Mouse (Mus musculus): ENCODE data around the gene Vsig10. TPM values are rescaled to one million over a fixed set of nuclear protein-coding genes. Genes with fewer than 3 reads are reported as not detected.
"Not testable (repeated sequence)": the region's sequence is repeated elsewhere in the genome, so short reads cannot be mapped to it uniquely, and the experiment has no call there.

Gene Vsig10
- total RNA-seq (2015; ENCODE audit: low replicate concordance) (0.84 TPM in 1 of 2 replicates, not detected in the other), total RNA-seq (2017; ENCODE audit: low replicate concordance) (0.70 and 2.7 TPM in 2 replicates)

DNA sequence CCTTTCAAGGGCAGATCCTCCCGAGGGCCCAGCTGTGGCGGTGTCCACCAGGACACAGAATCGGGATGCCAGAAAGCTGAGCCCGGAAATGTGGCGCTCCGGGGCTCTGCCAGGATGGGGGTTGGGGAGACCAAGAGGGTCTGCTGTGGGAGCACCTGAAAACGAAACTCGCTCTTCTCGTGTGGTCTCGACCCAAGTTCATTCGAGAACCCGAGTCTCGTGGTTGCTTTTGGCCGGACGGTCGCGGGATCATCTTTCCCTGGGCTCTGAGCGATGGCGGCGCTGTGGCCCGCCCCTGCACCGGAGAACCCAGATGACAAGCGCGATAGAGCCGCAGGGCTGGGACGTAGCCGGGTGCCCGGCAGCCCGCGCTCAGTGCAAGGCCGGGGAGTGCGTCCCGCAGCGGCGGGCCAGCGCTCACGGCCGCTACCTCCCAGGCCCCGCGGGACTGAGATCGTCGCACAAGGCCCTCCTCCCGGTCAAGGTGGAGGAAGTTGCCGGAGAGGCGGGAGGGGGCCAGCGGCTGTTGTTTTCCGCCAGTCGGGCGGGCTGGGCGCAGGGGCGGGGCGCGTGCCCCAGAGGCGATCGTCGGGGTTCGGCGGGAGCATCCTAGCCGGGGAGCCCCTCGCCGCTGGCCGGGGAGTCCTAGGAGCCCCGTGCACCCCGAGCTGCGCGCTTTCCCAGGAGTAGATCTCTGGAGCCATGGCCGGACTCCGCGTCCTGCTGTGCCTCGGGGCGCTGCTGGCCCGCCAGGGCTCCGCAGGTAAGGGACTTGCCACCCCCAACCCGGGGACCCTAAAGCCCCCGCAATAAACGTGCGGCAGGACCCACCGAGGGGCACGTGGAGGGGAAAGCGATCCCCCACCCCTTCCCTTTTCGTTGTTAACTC lies at the start of gene Vsig10:
Gene Vsig10 (plus strand): TSS at position 343 of the 889 bp plus-strand sequence.
- peak; percentile 73 for ATAC-seq (replicated peaks; ENCODE audit: low FRiP score, poor library complexity, severe bottlenecking)

GRCm38 (mm10) chr5:117269395-117269794 lies 49.5 kb upstream of the Vsig10 start:
- no peak for ATAC-seq (replicated peaks; ENCODE audit: low FRiP score, poor library complexity, severe bottlenecking)

DNA sequence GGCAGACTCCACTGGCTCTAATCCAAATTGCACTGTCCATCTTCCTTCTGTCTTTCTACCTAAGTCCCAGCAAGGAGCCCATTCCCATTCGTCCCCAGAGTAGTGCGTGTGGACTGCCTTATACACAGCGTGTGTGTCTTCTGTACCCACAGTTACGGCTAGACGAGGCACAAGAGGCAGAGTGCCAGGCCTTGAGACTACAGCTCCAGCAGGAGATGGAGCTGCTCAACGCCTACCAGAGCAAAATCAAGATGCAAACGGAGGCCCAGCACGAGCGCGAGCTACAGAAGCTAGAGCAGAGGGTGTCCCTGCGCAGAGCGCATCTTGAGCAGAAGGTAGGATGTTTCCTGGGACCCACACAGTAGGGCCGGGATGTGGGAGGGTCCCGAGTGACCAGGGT lies 46.9 kb upstream of the Vsig10 start:
- no peak for ATAC-seq (replicated peaks; ENCODE audit: low FRiP score, poor library complexity, severe bottlenecking)

DNA sequence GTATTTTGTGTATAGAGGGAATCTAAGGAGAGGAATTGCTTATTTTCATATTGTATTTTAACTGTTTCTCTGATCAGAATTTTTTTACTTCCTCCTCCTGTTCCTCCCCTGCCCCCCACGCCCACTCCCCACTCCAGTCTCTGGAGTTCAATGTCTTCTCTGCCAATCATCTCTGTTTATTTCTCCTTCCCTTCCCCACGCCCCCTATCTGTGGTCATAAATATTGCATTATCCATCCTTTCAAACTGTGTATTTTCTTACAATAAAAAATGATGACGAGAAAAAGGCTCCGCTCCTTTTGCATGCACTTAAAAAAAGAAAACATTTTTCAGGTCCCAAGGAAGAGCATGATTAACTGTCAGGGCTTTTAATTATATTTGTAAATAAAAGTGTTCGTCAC lies 44.1 kb upstream of the Vsig10 start:
- ATAC-seq (replicated peaks; ENCODE audit: low FRiP score, poor library complexity, severe bottlenecking), result no peak

DNA sequence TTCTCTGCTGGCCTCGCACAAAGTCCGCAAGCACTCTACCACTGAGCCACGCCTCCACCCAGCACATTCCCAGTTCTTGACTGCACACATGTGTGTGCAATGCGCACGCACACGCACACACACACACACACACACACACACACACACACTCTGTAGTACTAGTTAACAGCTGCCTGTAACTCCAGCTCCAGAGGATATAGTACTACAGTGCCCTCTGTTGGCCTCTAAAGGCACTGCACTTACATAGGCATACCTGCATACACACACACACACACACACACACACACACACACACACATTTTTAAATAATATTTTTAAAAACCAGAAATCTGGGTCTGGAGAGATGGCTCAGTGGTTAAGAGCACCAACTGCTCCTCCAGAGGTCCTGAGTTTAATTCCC lies 41.1 kb upstream of the Vsig10 start:
- ATAC-seq (replicated peaks; ENCODE audit: low FRiP score, poor library complexity, severe bottlenecking), result no peak

DNA sequence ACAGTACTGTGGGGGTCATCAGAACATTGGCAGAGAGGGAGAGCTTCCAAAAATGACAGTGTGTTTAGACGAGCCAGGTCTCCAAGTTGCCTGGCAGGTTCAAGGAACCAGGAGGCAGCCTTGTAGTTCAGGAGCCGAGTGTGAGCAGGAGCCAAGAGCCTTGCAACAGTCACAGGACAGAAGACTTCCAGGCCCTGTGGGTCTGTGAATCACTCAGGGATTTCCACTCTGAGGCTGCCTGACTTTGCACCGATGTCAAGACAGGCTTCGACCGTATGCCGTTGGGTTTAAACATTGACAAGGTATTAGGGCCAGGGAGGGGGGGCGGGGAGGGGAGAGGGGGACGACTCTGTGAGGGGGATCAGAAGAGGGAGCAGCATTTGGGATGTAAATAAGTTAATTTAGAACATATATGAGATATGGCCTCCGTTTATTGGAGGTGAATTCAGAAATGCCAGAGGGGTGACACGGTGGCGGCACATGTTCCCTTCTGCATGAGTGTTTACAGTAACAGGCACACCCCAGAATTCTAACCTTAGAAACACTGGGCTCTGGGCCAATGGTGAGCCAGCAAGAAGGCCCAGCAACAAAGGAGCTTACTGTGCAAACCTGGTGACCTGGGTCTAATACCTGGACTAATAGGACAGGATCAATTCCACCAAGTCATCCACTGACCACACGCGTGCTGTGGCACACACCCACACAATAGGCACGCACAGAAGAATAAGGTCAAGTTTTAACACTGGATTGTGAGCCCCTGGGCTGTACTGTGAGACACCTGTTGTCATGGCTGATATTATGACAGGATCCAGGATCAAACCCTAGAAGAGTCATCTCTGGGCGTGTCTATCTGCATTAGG lies 39.8 kb upstream of the Vsig10 start:
- ATAC-seq (replicated peaks; ENCODE audit: low FRiP score, poor library complexity, severe bottlenecking), result no peak

DNA sequence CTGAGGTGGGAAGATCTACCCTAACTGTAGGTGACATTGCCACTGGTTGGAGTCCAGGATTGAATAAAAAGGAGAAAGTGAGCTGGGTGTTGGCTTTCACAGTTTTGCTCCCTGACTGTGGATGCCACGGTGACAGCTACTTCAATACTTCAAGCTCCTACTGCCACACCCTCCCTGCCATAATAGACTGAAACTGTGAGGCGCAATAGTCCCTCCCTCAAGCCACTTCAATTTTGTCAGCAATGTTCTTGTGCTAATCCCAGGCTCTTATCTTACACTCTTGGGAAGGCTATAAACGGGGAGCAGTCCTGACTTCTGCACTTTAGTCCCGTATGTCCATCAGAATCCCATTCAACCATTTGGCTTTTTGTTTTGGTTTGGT lies 39.2 kb upstream of the Vsig10 start:
- ATAC-seq (replicated peaks; ENCODE audit: low FRiP score, poor library complexity, severe bottlenecking), result no peak

DNA sequence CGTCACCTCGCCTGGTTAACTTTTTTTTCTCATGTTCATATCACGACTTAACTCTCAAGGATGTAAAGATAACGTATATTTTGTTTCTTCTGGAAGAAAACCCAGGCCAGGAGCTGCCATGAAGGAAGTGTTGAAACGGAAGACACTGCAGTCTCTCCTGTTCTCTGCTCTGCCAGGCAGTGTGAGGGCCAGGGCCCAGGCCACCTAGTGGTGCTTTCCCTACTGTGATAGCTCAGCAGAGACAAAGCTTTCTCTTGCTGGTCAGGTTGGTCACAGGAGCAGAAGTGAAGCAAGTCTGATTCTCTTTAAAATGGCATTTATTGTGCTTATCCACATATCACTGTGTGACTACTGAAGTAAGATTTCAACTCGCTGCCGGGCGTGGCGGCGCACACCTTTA lies 37.3 kb upstream of the Vsig10 start:
- no peak for ATAC-seq (replicated peaks; ENCODE audit: low FRiP score, poor library complexity, severe bottlenecking)

DNA sequence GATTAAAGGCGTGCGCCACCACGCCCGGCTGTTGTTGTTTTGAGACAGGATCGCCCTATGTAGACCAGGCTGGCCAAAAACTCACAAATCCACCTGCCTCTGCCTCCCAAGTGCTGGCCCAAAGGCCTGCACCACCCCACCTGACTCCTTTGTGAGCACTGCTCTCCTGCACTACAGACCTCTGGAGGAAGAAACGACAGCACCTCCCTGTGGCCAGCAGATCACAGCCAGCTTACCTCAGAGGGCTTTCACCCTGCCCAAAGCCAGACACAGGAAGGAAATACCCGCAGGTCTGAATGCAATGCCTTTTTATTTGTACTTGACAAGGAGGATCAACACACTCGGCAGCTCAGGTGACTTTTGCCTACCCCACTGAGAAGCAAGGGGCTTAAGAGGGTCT lies 36.5 kb upstream of the Vsig10 start:
- no peak for ATAC-seq (replicated peaks; ENCODE audit: low FRiP score, poor library complexity, severe bottlenecking)

GRCm38 (mm10) chr5:117284029-117284428 lies 34.9 kb upstream of the Vsig10 start:
- ATAC-seq (replicated peaks; ENCODE audit: low FRiP score, poor library complexity, severe bottlenecking), result no peak

DNA sequence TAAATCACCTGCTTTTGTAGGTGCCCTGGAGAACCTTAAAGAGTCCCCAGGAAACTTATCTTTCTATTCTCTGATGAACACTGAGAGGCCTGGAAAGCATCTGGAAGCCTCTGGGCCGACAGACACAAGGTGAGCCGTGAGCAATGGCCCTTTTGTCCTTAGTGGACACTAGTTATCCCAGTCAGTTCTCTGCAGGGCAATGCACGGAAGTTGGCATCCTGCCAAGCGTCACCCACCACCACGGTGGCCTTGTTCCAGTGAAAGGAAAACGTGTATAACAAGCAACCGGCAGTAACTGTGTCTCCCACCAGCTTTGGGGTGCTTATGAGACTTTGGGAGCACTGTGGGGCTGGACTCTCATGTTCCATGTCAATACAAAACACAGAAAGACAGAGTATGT lies 34.2 kb upstream of the Vsig10 start:
- ATAC-seq (replicated peaks; ENCODE audit: low FRiP score, poor library complexity, severe bottlenecking), result no peak

GRCm38 (mm10) chr5:117285266-117285665 lies 33.6 kb upstream of the Vsig10 start:
- ATAC-seq (replicated peaks; ENCODE audit: low FRiP score, poor library complexity, severe bottlenecking), result no peak

DNA sequence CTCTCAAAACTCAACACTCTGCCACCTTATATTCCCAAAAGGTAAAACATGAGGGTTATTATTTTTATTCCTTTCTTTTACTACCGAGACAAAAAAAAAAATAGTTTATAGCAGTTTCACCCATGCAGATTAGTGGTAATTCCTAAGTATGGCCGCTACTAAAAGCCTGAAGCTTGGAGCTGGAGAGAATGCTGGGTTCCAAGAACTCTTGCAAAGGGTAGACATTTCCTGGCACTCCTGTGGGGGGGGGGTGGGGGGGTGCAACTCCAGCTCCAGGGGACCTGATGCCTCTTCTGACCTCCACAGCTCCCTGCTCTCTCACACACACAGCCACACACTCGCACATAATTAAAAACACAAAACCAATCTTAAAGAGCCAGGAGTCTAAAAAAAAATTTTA lies 32.6 kb upstream of the Vsig10 start:
- ATAC-seq (replicated peaks; ENCODE audit: low FRiP score, poor library complexity, severe bottlenecking), result no peak

- ATAC-seq (replicated peaks; ENCODE audit: low FRiP score, poor library complexity, severe bottlenecking), result peak; percentile 99
These were observed 31.8 kb upstream of the Vsig10 start, which contains the start of gene Pebp1 for GRCm38 (mm10) chr5:117286831-117287822. Gene Pebp1 (minus strand): TSS chr5:117287625.

GRCm38 (mm10) chr5:117289646-117290045 lies 29.2 kb upstream of the Vsig10 start:
- ATAC-seq (replicated peaks; ENCODE audit: low FRiP score, poor library complexity, severe bottlenecking), result no peak

DNA sequence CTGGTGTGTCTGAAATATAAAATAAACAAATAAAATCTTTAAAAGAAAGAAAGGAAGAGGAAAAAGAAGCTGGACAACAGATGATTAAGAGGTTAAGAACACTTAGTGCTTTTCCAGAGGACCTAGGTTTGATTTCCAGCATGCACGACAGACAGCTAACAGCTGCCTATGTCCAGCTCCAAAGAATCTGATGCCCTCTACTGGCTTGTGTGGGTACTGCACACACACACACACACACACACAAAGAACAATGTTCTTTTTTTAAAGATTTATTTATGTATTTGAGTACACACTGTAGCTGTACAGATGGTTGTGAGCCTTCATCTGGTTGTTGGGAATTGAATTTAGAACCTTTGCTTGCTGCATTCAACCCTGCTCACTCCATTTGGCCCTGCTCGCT lies 28.8 kb upstream of the Vsig10 start:
- ATAC-seq (replicated peaks; ENCODE audit: low FRiP score, poor library complexity, severe bottlenecking), result no peak

DNA sequence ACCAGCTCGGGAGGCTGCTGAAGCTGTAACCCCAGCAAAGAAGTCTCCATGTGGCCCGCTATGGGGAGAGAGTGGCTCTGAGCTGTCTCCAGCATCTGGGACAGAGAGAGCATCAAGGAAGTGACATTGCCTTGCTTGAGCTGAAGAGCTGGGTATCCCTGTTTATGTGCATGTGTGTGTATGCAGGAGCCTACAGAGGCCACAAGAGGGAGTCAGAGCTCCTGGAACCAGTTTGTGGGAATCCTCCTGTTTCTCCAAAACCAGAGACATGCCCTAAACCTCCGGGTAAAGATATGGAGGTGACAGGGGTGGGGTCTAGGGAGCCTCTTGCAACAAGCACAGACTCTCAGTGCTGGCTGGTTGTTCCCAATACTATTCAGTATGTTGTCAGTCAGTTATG lies 27.6 kb upstream of the Vsig10 start:
- no peak for ATAC-seq (replicated peaks; ENCODE audit: low FRiP score, poor library complexity, severe bottlenecking)

- ATAC-seq (replicated peaks; ENCODE audit: low FRiP score, poor library complexity, severe bottlenecking), result no peak
These were observed 26.3 kb upstream of the Vsig10 start for GRCm38 (mm10) chr5:117292547-117292946.

GRCm38 (mm10) chr5:117293776-117294175 lies 25.1 kb upstream of the Vsig10 start:
- ATAC-seq (replicated peaks; ENCODE audit: low FRiP score, poor library complexity, severe bottlenecking), result not testable (repeated sequence)

DNA sequence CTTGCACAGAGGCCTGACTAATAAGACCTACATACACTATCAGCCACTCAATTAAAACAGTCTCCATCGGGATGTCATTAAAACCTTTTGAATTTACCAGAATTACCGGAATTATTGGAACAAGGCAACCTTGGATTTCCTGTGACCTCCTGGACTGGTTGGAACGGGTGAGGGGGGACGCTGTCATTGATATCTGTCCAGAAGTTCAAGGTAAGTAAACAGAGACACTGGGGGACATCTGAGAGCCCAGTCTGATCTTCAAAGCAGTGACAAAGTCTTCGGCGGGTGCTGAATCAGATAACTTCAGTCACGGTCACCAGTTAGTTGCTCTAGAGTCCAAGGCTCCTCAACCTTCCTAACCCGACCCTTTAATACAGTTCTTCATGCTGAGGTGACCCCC lies 23.9 kb upstream of the Vsig10 start:
- no peak for ATAC-seq (replicated peaks; ENCODE audit: low FRiP score, poor library complexity, severe bottlenecking)
